Mouse (Mus musculus): ENCODE measurements at regions not wholly inside any gene's neighbourhood (a gene's known extent, or its start where the extent isn't known, plus 50 kb on each side); places are given as distances from the start of the nearest gene placed in this dataset.

DNA sequence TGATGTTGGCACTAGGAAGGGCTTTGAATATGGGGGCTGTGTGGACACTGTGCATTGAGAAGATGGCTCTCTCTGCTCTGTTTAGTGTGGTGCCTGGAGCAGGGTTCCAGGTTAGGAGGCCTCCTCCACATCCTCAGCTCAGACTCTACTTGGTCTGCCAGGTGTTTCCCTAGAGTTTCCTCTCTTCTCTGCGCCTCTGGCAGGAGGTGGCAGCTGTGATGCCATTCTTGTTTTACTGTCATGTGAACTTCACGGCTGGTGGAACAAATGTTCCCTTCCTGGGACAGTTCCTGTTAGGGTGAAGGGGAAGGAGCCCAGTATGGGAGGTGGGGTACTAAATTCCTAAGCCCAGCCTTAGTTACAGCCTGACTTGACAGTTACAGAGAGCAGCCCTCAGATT lies 181.8 kb downstream of the Bcl11a start:
- 47% methylated on average over 2 of the region's 2 CpGs for WGBS
- H3K36me3 ChIP-seq (ENCODE audit: control insufficient read depth, insufficient read depth, low read length) = no peaks in the 10 kb centered on the region
- TF ChIP-seq CTCF (conservative IDR thresholded peaks at IDR 0.05; ENCODE audit: insufficient read depth, insufficient read length, low read depth, low read length) (no peak), POLR2A (IDR thresholded peaks at IDR 0.05; ENCODE audit: low read depth, low read length) (no peak)

GRCm38 (mm10) chr11:24269046-24269445 lies 191.2 kb downstream of the Bcl11a start:
- H3K36me3 ChIP-seq (ENCODE audit: control insufficient read depth, insufficient read depth, low read length) = no peaks in the 10 kb centered on the region
- no peaks in the 10 kb centered on the region for H3K4me1 ChIP-seq (ENCODE audit: control insufficient read depth, insufficient read depth, low read length)
- H3K4me3 ChIP-seq (ENCODE audit: insufficient read depth, low read depth, low read length) = no peak overlapping the region
- peak; percentile 12 for DNase-seq
- no peaks in the 10 kb centered on the region for H3K27me3 ChIP-seq (replicated peaks; ENCODE audit: control insufficient read depth, insufficient read depth, low read length)
- 60% methylated on average over 2 of the region's 2 CpGs for WGBS
- H3K27ac ChIP-seq (ENCODE audit: insufficient read depth, low read depth, low read length) = no peak overlapping the region
- TF ChIP-seq POLR2A (IDR thresholded peaks at IDR 0.05; ENCODE audit: low read depth, low read length) (no peak), CTCF (conservative IDR thresholded peaks at IDR 0.05; ENCODE audit: insufficient read depth, insufficient read length, low read depth, low read length) (no peak)

More for the DNA sequence above, 181.8 kb downstream of the Bcl11a start:
- H3K4me1 ChIP-seq (ENCODE audit: control insufficient read depth, insufficient read depth, low read length) = no peaks in the 10 kb centered on the region
- H3K4me3 ChIP-seq (ENCODE audit: insufficient read depth, low read depth, low read length) = no peak overlapping the region
- H3K27ac ChIP-seq (ENCODE audit: insufficient read depth, low read depth, low read length) = no peak overlapping the region
- H3K27me3 ChIP-seq (replicated peaks; ENCODE audit: control insufficient read depth, insufficient read depth, low read length) = no peaks in the 10 kb centered on the region
- no peak for DNase-seq

- 78% methylated on average over 5 of the region's 5 CpGs for WGBS
- H3K27ac ChIP-seq (ENCODE audit: insufficient read depth, low read depth, low read length) = no peak overlapping the region
- TF ChIP-seq POLR2A (IDR thresholded peaks at IDR 0.05; ENCODE audit: low read depth, low read length) (no peak), CTCF (conservative IDR thresholded peaks at IDR 0.05; ENCODE audit: insufficient read depth, insufficient read length, low read depth, low read length) (no peak)
- no peaks in the 10 kb centered on the region for H3K36me3 ChIP-seq (ENCODE audit: control insufficient read depth, insufficient read depth, low read length)
- DNase-seq = no peak
- H3K27me3 ChIP-seq (replicated peaks; ENCODE audit: control insufficient read depth, insufficient read depth, low read length) = no peaks in the 10 kb centered on the region
- no peaks in the 10 kb centered on the region for H3K4me1 ChIP-seq (ENCODE audit: control insufficient read depth, insufficient read depth, low read length)
- no peak overlapping the region for H3K4me3 ChIP-seq (ENCODE audit: insufficient read depth, low read depth, low read length)
These were observed 203.8 kb downstream of the Bcl11a start for GRCm38 (mm10) chr11:24281628-24282027.

- Histone ChIP-seq H3K4me3 (ENCODE audit: insufficient read depth, low read depth, low read length) (no peak overlapping the region), H3K27ac (ENCODE audit: insufficient read depth, low read depth, low read length) (no peak overlapping the region), H3K4me1 (ENCODE audit: control insufficient read depth, insufficient read depth, low read length) (no peaks in the 10 kb centered on the region), H3K36me3 (ENCODE audit: control insufficient read depth, insufficient read depth, low read length) (no peaks in the 10 kb centered on the region), H3K27me3 (replicated peaks; ENCODE audit: control insufficient read depth, insufficient read depth, low read length) (no peaks in the 10 kb centered on the region)
- no peak for DNase-seq
- no peak for TF ChIP-seq POLR2A (IDR thresholded peaks at IDR 0.05; ENCODE audit: low read depth, low read length)
- TF ChIP-seq CTCF (conservative IDR thresholded peaks at IDR 0.05; ENCODE audit: insufficient read depth, insufficient read length, low read depth, low read length) = no peak
- 54% methylated on average over 9 of the region's 9 CpGs for WGBS
These were observed 204.7 kb downstream of the Bcl11a start for GRCm38 (mm10) chr11:24282556-24282955.

DNA sequence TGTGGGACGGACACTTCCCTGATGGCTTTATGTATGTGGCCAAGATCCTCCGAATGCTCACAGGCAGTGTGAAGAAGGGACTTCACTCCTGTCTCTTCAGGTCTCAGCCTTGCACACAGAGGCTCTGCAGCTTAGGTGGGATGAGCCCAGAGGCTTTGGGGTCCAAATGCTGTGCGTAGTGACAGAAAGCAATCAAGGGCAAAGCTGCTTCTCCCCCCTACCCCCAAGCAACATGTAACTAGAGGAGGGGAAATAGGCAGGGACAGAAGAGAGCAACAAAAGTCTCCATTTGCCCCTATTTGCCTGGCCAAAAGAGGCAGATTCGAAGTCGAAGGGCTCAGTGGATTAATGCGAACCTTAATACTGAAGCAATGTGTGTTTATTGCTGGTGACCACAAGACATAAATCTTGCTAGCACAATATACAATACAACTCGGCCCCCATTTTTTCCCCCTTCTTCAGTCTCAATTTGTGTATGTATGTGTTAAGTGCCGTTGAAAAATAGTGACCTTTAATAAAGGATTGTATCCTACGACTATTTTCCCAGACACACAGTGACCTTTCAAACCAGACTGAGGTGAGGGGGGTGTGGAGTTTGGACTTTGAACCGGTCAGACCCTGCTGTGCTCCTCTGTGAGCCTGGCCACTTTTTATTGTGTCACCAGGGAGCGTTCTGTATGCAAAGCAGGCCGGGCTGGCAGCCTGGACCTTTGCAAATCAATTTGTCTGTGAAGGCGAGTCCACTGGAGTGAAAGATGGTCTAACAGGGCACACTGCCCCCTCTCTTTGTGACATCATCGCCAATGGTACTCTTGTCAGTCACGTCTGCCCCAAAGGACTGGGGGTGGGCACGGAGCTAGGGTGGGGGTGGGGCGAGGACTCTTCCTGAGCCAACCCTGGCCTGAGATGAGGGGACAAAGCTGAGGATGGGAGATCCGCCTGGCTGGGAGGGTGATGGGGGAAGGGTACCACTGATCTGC lies 208.6 kb downstream of the Bcl11a start:
- DNase-seq = peak; percentile 85
- TF ChIP-seq POLR2A (IDR thresholded peaks at IDR 0.05; ENCODE audit: low read depth, low read length) (no peak), CTCF (conservative IDR thresholded peaks at IDR 0.05; ENCODE audit: insufficient read depth, insufficient read length, low read depth, low read length) (no peak)
- H3K4me3 ChIP-seq (ENCODE audit: insufficient read depth, low read depth, low read length) = peak overlapping the region; percentile 27; the same call in 1 of the 2 replicates
- H3K27ac ChIP-seq (ENCODE audit: insufficient read depth, low read depth, low read length) = no peak overlapping the region
- no peaks in the 10 kb centered on the region for H3K4me1 ChIP-seq (ENCODE audit: control insufficient read depth, insufficient read depth, low read length)
- no peaks in the 10 kb centered on the region for H3K27me3 ChIP-seq (replicated peaks; ENCODE audit: control insufficient read depth, insufficient read depth, low read length)
- WGBS = 34% methylated on average over 18 of the region's 18 CpGs
- no peaks in the 10 kb centered on the region for H3K36me3 ChIP-seq (ENCODE audit: control insufficient read depth, insufficient read depth, low read length)

GRCm38 (mm10) chr11:24293209-24293608 lies 215.4 kb downstream of the Bcl11a start:
- Histone ChIP-seq H3K27ac (ENCODE audit: insufficient read depth, low read depth, low read length) (no peak overlapping the region), H3K36me3 (ENCODE audit: control insufficient read depth, insufficient read depth, low read length) (no peaks in the 10 kb centered on the region), H3K27me3 (replicated peaks; ENCODE audit: control insufficient read depth, insufficient read depth, low read length) (no peaks in the 10 kb centered on the region), H3K4me3 (ENCODE audit: insufficient read depth, low read depth, low read length) (no peak overlapping the region), H3K4me1 (ENCODE audit: control insufficient read depth, insufficient read depth, low read length) (no peaks in the 10 kb centered on the region)
- TF ChIP-seq CTCF (conservative IDR thresholded peaks at IDR 0.05; ENCODE audit: insufficient read depth, insufficient read length, low read depth, low read length) = no peak
- no peak for TF ChIP-seq POLR2A (IDR thresholded peaks at IDR 0.05; ENCODE audit: low read depth, low read length)
- no peak for DNase-seq
- WGBS = 87% methylated on average over 3 of the region's 3 CpGs

DNA sequence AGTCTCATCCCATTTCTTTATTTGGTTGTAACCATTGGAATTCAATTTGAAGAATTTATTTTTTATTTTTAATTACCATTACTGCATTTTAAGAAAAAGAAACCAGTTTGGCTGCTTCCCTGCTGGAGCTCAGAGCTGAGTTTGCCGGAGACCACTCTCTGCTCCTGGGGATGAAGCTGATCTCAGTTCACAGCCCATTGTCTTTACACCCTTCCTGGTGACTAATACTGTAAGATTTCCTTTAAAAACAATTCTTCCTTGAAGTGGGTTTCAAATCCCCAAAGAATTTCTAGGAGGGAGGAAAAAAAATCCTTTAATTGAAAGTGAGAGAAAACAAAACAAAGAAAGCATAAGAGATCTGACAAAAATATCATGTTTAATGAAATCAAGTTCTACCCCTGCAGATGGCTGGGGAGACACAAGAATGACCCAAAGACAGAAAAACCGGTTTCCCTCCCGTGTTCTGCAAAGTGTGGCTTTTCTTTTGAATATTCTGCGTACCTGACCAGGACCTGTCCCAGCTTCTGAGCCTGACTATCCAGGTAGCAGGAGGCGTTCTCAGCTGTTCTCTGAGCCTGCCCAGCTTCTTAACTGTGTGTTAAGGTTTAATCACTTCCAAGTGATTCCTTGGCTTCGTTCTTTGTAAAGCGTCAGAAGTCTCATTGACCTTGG lies 216.1 kb downstream of the Bcl11a start:
- Histone ChIP-seq H3K27me3 (replicated peaks; ENCODE audit: control insufficient read depth, insufficient read depth, low read length) (no peaks in the 10 kb centered on the region), H3K36me3 (ENCODE audit: control insufficient read depth, insufficient read depth, low read length) (no peaks in the 10 kb centered on the region), H3K4me3 (ENCODE audit: insufficient read depth, low read depth, low read length) (no peak overlapping the region), H3K27ac (ENCODE audit: insufficient read depth, low read depth, low read length) (no peak overlapping the region), H3K4me1 (ENCODE audit: control insufficient read depth, insufficient read depth, low read length) (no peaks in the 10 kb centered on the region)
- DNase-seq = no peak
- TF ChIP-seq CTCF (conservative IDR thresholded peaks at IDR 0.05; ENCODE audit: insufficient read depth, insufficient read length, low read depth, low read length) = no peak
- TF ChIP-seq POLR2A (IDR thresholded peaks at IDR 0.05; ENCODE audit: low read depth, low read length) = no peak
- 84% methylated on average over 7 of the region's 7 CpGs for WGBS

Data from kidney, adult 2 months (tissue).